Comparison of ENCODE assay signal across 8 mouse cellular contexts in the genomic region with DNA sequence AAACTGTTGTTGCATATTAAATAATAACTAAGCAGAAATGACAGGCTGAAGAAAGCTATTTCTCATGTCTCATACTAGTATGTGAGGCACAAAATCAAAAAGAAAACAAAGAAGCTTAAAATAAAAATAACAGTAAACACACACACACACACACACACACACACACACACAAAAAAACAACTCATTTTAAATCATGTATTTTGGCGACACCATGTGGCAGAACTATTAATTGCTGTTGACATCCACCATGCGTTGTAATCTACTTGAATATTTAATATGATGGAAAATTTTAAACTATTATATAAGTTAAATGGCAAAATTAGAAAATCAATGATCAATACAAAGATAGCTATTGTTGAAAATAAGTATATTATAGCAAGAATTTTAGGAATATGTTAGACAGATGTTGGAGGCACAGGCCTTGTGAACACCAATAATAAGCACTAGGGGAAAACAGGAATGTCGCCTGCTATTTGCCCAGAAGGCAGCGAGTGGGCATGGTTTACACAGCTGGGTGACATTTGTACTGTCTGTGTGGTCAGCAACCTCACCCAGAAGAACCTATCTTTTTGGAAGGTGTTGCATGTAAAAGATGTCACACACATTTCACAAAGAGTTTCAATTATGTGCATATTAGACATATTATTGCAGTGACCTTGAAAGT. TPM values are rescaled to one million over a fixed set of nuclear protein-coding genes. Genes with fewer than 3 reads are reported as not detected.
DNase-seq lines count a peak whose midpoint lies in the region; ATAC-seq and TF ChIP-seq lines count a peak whose summit lies in the region.

No protein-coding gene starts in this region.

- H3K9me3 ChIP-seq in liver, embryonic 14.5 days (ENCODE audit: control insufficient read depth, low read length) = no peaks in the 10 kb centered on the region
- no peaks in the 10 kb centered on the region for H3K9me3 ChIP-seq in liver, embryonic 12.5 days (replicated peaks)

- no peak overlapping the region for H3K9ac ChIP-seq in liver, embryonic 14.5 days (replicated peaks)
- H3K9ac ChIP-seq in liver, embryonic 12.5 days = no peak overlapping the region

- no peak overlapping the region for H3K4me3 ChIP-seq in liver, embryonic 14.5 days (ENCODE audit: insufficient read depth in 1 of 2, low read depth in 2 of 2, low read length in 2 of 2)
- H3K4me3 ChIP-seq in liver, embryonic 12.5 days = no peak overlapping the region
- no peak overlapping the region for H3K4me3 ChIP-seq in cerebellum, adult 2 months (replicated peaks; ENCODE audit: insufficient read depth, low read depth, low read length)

- peak; percentile 5 for DNase-seq in CD4-positive, CD25-positive, alpha-beta regulatory T cell, adult 2 months (ENCODE audit: low read depth, low spot score)
- no peak for DNase-seq in liver, embryonic 14.5 days (ENCODE audit: low read depth in 3 of 3, low spot score in 3 of 3)
- peak; percentile 23 to 34 for DNase-seq in cerebellum, adult 2 months
- DNase-seq in induced T-regulatory cell, adult 2 months (ENCODE audit: low read depth) = peak; percentile 30
- peak; percentile 54 to 67 for DNase-seq in right cerebral cortex, adult 2 months (ENCODE audit: low spot score in 2 of 2)
- no peak for DNase-seq in spleen, adult 12 weeks (ENCODE audit: low spot score)

- H3K4me2 ChIP-seq in liver, embryonic 14.5 days (ENCODE audit: low read depth) = no peak overlapping the region
- H3K4me2 ChIP-seq in liver, embryonic 12.5 days = no peak overlapping the region

- H3K4me1 ChIP-seq in liver, embryonic 14.5 days (replicated peaks; ENCODE audit: control insufficient read depth in 2 of 2, insufficient read depth in 2 of 2, low read length in 1 of 2) = no peaks in the 10 kb centered on the region
- H3K4me1 ChIP-seq in liver, embryonic 12.5 days = no peaks in the 10 kb centered on the region
- no peaks in the 10 kb centered on the region for H3K4me1 ChIP-seq in cerebellum, adult 2 months (ENCODE audit: control insufficient read depth, insufficient read depth, low read length)

- no peak for TF ChIP-seq EP300 in liver, embryonic 14.5 days (IDR thresholded peaks at IDR 0.05; ENCODE audit: low read depth)

- WGBS in liver, embryonic 14.5 days (ENCODE audit: insufficient replicate concordance) = 19% methylated on average over 4 of the region's 4 CpGs
- 23% methylated on average over 4 of the region's 4 CpGs for WGBS in liver, embryonic 12.5 days (ENCODE audit: insufficient replicate concordance)
- WGBS in cerebellum, adult 2 months = 22% methylated on average over 4 of the region's 4 CpGs

- no peak for ATAC-seq in CD4-positive, CD25-positive, alpha-beta regulatory T cell, adult 4 months
- ATAC-seq in liver, embryonic 14.5 days (ENCODE audit: insufficient read depth) = no peak
- no peak for ATAC-seq in liver, embryonic 12.5 days

- no peaks in the 10 kb centered on the region for H3K36me3 ChIP-seq in liver, embryonic 14.5 days (replicated peaks; ENCODE audit: control insufficient read depth, insufficient read depth, low read depth)
- H3K36me3 ChIP-seq in liver, embryonic 12.5 days = no peaks in the 10 kb centered on the region

- TF ChIP-seq POLR2A in cerebellum, adult 2 months (IDR thresholded peaks at IDR 0.05; ENCODE audit: borderline replicate concordance, insufficient read depth, low read length) = no peak

- H3K27me3 ChIP-seq in liver, embryonic 14.5 days (ENCODE audit: control insufficient read depth, insufficient read depth, low read length) = no peaks in the 10 kb centered on the region
- H3K27me3 ChIP-seq in liver, embryonic 12.5 days (replicated peaks) = no peaks in the 10 kb centered on the region
- no peaks in the 10 kb centered on the region for H3K27me3 ChIP-seq in cerebellum, adult 2 months (ENCODE audit: control insufficient read depth, insufficient read depth, low read length)

- peak; percentile 29; the same call in 1 of the 2 replicates for TF ChIP-seq CTCF in liver, embryonic 14.5 days (IDR thresholded peaks at IDR 0.05; ENCODE audit: low read depth)
- TF ChIP-seq CTCF in cerebellum, adult 2 months (IDR thresholded peaks at IDR 0.05; ENCODE audit: borderline replicate concordance, insufficient read depth, low read depth, low read length) = peak; percentile 50; the same call in 1 of the 2 replicates

- no peak overlapping the region for H3K27ac ChIP-seq in liver, embryonic 14.5 days
- H3K27ac ChIP-seq in liver, embryonic 12.5 days = no peak overlapping the region
- no peak overlapping the region for H3K27ac ChIP-seq in cerebellum, adult 2 months (ENCODE audit: insufficient read depth, low read length)

RNA-seq across cellular contexts. Expression of gene Rbm46, which starts 18.7 kb away (rescaled TPM):
- not detected for polyA plus RNA-seq in CD4-positive, CD25-positive, alpha-beta regulatory T cell, adult 4 months (2017; shearing (Covaris generic))
- polyA plus RNA-seq in liver, embryonic 14.5 days (2012; rRNA removed) = 0.22 and 0.24 TPM in 2 replicates
- polyA plus RNA-seq in liver, embryonic 14.5 days (2014; fragmentation: Nextera tagmentation; extraction: Ambion mirVana) = 0.82 and 0.89 TPM in 2 replicates
- polyA plus RNA-seq in liver, embryonic 12.5 days (2016; fragmentation: Nextera tagmentation; extraction: Ambion mirVana) = 2.1 and 2.5 TPM in 2 replicates
- polyA plus RNA-seq in cerebellum, adult 2 months (2012; rRNA removed) = 0.29 and 0.33 TPM in 2 replicates

RNA-seq across cellular contexts. Expression of gene Lrat, which starts 46.2 kb away (rescaled TPM):
- not detected for polyA plus RNA-seq in CD4-positive, CD25-positive, alpha-beta regulatory T cell, adult 4 months (2017; shearing (Covaris generic))
- polyA plus RNA-seq in liver, embryonic 14.5 days (2012; rRNA removed) = 0.58 and 0.69 TPM in 2 replicates
- polyA plus RNA-seq in liver, embryonic 14.5 days (2014; fragmentation: Nextera tagmentation; extraction: Ambion mirVana) = 0.68 and 1.2 TPM in 2 replicates
- 0.35 and 0.49 TPM in 2 replicates for polyA plus RNA-seq in liver, embryonic 12.5 days (2016; fragmentation: Nextera tagmentation; extraction: Ambion mirVana)
- 0.16 and 0.21 TPM in 2 replicates for polyA plus RNA-seq in cerebellum, adult 2 months (2012; rRNA removed)

Comparison
In these comparisons a context has a peak if more than half of its experiments do, and no peak if none do; other contexts are left out.
1. DNase-seq: peak in CD4-positive, CD25-positive, alpha-beta regulatory T cell, adult 2 months (single experiment), cerebellum, adult 2 months (2 of 2), induced T-regulatory cell, adult 2 months (single experiment) and right cerebral cortex, adult 2 months (2 of 2); none in liver, embryonic 14.5 days (0 of 3) and spleen, adult 12 weeks (single experiment).